Mouse (Mus musculus): ENCODE data around the gene Sirt4. TPM values are rescaled to one million over a fixed set of nuclear protein-coding genes. Genes with fewer than 3 reads are reported as not detected.
"Not testable (repeated sequence)": the region's sequence is repeated elsewhere in the genome, so short reads cannot be mapped to it uniquely, and the experiment has no call there.

Gene Sirt4
- total RNA-seq, 2 experiments from 2014 or later: 31.1 to 34.0 TPM

DNA sequence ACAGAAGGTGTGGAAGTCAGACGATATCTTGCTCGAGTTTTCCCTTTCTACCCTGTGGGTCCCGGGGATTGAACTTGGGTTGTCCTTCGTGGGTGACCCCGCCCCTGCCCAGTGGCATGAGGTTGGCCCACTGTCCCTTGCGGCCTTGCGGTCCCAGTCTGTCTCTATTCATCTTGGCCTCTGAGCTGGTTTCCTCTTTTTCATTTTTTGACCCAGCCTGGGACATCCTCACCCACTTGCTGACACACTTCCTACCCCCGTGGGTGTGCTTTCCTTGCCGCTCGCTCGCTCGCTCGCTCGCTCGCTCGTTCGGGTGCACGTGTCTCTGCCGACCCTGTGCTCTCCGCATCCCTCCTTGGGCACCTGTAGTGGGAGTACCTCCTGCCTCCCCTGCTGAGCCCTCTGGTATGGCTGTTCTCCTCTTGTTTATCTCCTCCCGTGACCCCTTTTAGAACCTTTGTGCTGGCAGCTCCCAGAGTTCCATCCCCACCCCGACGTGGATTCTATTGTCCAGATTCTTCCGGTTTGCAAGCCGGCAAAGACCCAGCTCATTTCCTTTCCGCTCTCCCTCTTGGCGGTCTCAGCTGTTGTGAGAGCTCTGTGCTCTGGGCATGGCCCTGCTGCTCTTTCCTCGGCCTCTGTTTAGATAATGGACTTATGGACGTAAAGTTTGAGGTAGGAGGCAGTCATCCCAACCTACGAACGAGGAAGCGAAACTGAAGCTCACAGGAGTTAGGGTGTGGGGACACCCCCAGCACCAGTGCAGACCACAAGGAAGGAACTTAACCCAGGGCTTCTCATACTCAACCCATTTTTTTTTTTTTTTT is 31.8 kb upstream of the Sirt4 start:
- intact Hi-C loops (cut with DNase I): no loop called here
- DNase-seq (ENCODE audit: low spot score in 2 of 2): peak in 1 of 2 experiments; percentile 24

DNA sequence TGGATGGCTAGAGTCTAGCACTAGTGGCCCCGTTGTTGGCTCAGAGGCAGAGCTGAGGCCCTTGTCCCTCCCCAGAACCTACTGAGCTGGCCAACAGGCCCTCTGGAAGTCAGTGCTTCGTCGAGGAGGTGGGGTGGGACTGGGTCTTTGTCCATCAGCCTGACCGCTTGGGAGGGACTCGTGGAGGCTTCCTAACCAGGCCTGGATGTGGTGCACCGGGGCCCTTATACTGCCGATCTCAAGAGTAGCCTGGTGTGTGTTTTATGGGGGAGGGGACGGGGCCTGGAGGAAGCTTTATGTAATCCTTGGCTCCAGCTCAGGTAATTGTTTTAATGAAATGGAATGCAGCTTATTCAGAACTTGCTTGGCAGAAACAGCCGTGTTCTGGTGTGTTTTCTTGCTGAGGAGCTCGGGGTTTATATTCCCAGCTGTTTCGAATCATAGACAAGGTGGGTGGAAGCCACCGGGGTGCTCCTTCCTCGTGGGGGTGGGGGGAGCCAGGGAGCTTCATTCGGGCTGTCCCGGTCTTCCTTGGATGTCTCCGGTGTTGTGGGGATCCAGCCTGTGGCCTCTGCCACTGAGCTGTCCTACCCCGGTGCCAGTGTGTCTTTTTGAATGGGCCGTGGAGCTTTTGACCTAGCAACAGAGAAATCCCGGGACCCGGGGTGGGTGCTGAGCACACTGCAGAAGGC is 30.5 kb upstream of the Sirt4 start:
- intact Hi-C loops (cut with DNase I): no loop called here
- DNase-seq (ENCODE audit: low spot score in 2 of 2): peak in 1 of 2 experiments; percentile 23

DNA sequence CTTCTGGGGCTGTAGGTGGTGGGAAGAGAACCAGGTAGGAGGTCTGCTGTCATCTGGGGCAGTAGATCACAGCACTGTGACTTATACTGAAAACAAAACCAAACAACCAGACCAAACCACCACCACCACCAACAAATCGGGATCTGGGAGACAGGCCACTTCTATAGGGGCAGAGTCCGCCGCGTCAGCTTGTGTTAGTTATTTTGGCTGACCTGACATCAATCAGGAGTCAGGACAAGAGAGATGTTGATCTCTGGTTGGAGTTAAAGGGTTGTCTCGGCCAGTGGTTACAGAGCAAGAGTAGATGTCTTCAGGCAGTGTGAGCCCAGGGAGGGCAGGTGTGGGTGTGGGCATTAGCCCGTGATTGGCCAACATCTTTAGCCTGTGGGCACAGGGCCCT is 29.8 kb upstream of the Sirt4 start:
- DNase-seq (ENCODE audit: low spot score in 2 of 2): no peak
- intact Hi-C loops (cut with DNase I): no loop called here

DNA sequence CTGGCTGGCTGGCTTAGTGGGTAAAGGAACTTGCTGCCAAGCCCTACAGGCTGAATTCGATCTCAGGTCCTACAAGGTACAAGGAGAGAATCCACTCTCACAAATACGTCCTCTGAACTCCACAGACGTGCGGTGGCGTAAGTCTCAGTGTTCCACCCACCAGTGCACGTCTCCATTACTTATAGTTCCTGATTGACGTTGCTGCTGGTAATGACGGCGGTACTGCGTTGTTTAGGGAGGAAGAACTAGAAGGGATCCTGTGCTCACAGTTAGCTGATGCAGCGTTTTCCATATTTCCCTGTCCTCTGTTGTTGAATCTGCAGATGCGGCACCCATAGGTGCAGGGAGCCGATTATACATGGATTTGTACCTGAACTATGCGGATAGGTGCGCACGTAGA is 29.2 kb upstream of the Sirt4 start:
- intact Hi-C loops (cut with DNase I): no loop called here
- DNase-seq (ENCODE audit: low spot score in 2 of 2): no peak

DNA sequence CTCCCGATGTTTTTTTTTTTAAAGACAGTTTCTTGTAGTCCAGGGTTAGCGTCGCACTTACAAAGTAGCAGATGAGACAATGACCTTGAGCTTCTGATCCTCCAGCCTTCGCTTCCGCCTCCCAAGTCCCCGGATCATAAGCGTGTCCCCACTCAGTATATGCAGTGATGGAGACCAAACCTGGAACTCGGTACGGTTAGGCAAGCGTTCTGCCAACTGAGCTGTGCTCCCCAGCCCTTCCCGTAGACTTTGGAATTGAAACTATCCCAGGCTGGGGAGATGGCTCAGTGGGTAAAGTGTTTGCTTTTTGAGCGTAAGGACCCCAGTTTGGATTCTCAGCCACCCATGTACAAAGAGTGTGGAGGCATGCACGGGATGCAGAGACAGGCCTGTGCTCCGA is 28.7 kb upstream of the Sirt4 start:
- intact Hi-C loops (cut with DNase I): no loop called here
- no peak for DNase-seq (ENCODE audit: low spot score in 2 of 2)

DNA sequence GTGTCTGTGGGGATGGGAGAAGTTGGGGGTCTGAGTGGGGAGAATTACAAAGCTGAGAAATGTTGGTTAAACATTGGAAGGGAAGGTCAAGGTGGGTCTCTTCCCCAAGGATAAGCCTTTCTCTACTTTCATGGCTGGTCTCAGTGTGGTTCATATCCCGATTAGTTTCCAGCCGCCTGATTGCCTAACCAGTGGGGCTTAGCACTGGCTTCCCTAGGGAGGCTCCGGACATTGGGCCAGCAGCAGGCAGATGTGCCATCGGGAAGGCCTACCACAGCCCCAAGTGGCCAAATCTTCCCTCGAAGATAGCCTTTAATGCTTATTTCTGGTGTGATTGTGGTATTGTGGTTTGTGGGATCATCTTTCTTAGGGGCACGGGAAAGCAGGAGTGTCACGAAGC is 27.9 kb upstream of the Sirt4 start:
- intact Hi-C loops (cut with DNase I): no loop called here
- no peak for DNase-seq (ENCODE audit: low spot score in 2 of 2)

DNA sequence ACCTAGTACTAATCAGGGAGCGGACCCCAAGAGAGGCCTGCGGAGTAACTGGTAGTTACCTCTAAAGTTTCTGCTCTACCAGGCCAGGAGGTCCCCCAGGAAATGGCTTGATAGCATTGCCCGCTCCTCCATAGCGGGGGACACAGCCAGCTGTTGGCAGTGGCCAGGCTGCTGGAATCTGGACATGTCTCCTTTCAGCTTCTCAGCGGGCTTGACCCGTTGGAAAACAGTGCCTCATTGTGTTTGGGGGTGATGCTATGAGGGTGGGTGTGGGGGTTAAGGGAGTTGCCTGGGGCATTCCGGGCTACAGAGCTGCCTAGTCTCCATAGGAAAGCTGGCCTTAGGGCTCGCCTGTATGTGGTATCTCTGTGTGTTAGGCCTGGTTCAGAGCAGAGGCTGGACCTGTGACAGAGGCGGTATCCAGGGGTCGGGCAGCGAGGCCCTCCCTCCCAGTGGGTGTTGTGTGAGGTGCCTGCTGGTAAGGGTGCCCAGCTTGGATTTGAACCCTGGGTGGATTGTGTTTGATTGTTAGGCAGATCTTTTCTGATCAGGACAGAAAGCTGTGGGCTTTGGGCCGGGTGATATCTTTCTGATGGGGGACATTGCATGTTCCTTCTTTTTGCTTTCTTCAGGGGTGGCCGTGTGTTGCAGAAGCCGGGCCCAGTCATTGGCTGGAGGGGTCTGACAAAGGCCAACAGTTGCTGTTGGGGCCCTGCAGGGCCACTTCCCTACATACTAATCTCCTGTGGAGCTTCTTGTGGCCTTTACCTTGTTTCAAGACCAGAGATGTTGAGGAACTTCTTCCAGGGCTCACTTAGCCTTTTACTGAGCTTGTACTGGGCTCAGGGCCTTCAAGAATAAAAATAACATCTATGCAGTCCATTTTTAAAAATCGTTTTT is 25.5 kb upstream of the Sirt4 start:
- intact Hi-C loops (cut with DNase I): no loop called here
- DNase-seq (ENCODE audit: low spot score in 2 of 2): no peak

DNA sequence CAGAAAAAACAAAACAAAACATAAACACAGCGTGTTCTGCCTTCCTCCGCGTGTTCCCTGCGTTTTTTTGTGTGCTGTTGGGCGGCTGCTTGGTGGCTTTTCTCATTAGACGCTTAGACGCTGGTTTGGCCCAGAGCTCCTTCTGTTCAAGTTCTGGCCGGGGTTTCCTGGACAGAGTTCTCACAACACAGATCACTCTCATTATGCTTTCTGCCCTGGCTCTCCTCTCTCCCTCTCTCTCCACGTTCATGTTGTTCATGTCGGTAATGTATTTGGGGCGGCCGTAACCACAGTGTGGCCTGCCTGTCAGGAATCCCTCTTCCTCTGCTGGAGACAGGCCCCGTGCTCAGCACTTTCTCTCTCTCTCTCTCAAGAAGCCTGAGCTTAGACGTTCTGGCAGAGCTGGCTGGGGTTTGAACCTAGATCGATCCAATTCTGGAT is 24.8 kb upstream of the Sirt4 start:
- intact Hi-C loops (cut with DNase I): no loop called here

DNA sequence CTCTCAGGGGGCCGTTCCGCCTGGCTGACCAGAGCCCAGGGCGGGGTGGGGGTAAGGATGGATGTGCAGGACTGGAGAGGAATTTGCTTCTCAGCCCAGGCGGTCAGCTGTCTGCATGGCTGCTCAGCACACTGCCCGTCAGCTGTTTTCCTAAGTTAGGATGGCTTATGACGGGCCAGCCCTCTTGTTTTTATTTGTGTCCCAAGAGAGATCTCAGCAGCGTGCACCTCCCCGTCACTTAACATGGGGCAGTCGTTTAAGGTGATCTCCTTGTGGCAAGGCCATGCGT is 24.3 kb upstream of the Sirt4 start:
- no peak for DNase-seq (ENCODE audit: low spot score in 2 of 2)
- intact Hi-C loops (cut with DNase I): no loop called here

More for the DNA sequence above, 24.8 kb upstream of the Sirt4 start:
- no peak for DNase-seq (ENCODE audit: low spot score in 2 of 2)

DNA sequence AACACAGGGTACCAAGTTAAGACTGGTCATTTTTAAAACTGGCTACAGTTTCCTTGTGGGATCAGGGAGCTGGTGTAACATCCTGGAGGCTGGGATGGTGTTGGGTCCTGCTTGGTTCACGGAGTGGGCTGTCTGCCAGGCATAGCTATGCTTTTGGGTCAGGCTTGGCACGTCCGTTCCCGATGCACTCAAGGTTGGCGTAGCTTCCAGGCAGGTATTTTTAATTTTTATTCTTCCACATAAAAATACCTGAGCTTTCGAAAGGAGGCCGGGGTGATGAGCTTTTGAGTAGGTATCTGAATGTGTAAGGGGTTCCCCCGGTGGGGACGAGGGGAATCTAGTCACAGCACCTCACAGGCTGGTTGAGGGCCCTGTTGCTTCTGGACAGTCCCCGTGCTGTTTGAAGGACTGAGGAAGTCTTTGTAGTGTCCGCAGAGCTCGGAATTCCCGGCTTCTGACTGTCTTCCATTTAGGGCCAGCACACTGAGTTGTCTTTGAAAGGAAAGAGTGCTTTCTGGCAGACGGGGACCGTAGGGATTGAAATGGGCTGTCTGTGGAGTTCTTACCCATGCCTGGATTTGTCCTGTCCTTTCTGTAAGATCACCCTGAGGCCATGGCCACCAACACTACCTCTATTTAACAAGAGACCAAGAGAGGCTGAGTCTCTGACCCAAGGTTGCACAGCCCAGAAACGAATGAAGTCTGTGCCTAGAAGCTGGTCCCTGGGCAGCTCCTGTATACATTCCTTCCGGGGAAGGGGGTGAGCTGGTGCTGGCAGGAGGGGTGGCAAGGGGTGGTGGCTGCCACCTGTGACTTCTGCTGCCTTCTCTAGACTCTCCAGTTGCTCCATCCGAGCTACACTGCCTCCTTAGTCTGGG is 23.7 kb upstream of the Sirt4 start:
- DNase-seq (ENCODE audit: low spot score in 2 of 2): no peak
- intact Hi-C loops (cut with DNase I): no loop called here

DNA sequence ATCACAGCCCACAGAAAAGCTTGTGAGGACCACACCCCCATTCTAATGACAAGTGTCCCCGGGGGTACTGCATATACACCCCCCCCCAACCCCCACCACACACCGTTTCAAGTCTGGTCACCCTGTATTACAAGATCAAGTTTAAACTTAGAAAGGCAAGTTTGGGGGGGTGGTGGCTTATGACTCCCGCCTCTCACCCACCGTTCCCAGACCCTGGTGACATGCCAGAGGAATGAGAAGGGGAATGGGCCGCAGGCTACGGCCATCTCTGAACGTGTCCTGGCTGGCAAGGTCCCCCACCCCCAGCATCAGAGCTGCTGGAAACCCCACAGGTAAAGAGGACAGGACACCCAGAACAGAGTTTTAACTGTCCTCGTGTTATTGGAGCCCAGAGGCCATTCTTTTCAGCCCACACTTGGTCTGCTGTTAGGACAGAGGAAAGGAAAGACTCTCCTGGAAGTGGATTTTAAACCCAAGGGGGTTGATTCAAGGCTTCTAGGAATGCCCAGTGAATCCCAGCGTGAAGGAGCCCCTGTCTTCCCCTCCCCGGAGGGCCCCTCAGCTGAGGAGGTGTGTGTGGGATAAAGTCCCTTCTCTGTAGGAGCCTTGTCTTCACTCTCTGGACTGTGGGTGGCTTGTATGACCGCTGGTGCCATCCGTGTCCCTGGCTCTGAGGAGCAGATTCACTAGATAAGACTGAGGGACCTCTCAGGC is 22.9 kb upstream of the Sirt4 start:
- intact Hi-C loops (cut with DNase I): no loop called here
- DNase-seq (ENCODE audit: low spot score in 2 of 2): no peak

DNA sequence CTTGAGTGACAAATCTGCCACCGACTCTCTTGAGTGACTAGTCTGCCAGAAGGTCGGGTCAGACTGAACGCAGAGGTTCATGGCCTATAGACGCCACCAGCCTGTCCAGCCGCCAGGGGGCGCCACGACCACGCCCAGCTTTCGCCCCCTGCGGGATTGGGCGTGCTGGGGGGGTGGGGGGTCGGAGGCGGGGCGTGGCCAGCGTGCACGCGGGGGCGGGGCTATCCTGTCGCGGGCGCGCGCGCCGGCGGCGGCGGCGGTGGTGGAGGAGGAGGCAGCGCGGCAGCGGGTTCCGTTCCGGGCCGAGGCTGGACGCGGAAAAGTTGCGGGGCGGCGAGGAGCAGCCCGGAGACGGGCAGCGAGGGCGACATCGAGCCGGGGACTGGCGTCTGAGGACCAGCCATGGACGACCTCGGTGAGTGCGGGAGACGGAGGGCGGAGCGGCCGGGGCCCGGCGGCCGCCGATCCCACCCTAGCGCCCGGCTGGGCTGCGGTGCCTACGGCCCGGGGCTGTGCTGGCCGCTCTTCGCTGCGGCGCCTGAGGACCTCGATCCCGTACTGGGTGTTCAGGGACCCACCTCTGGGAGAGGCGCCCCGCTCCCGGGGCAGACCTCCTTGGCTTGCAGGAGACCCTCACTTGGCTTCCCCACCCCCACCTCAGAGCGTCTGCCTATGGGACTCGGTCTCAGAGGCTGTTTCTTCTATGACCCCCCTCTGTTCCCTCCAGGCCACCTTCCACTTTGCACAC is 22.1 kb upstream of the Sirt4 start, which contains the start of gene Pxn:
Pxn (plus strand) TSS at position 223 of the 748 bp plus-strand sequence.
- intact Hi-C loops (cut with DNase I): loop anchor here (1.0 kb wide), 2 partner anchors 32 to 53 kb away; partner anchors contain the start of gene Rplp0

DNA sequence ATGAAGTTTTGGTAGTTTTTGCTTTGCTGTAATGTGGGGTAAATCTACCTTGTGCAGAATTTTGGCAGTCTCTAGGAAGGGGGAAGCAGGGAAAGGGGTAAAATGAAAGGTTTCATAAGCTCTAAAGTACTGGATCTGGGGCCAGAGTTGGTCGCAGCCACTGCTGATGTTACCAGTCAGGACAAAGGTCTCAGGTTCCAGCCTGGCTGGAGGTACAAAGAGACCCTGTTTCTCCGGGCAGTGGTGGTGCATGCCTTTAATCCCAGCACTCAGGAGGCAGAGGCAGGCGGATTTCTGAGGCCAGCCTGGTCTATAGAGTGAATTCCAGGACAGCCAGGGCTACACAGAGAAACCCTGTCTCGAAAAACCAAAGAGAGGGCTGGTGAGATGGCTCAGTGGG is 21.1 kb upstream of the Sirt4 start:
- intact Hi-C loops (cut with DNase I): loop anchor here (1.0 kb wide), 2 partner anchors 33 to 54 kb away; partner anchors contain the start of gene Rplp0
- DNase-seq (ENCODE audit: low spot score in 2 of 2): not testable (repeated sequence)

More for the DNA sequence above, 22.1 kb upstream of the Sirt4 start, which contains the start of gene Pxn:
- DNase-seq (ENCODE audit: low spot score in 2 of 2): peak; percentile 87

DNA sequence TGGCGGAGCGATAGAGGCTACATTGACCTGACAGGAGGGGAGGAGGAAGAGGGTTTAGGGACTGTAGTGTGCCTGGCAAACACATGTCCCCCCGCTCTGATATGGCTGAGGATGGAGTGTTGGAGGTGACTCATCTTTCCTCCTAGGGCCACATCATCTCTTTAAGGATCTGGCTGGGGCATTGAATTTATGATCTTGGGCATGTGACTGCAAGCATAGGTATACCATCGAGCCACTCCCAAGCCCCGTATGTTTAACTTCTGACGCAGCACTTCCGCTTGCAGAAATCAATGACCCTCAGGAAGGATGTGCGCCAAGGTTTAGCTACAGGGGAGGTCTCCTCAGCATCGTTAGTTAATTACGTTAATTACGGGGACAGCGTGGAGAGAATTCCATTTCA is 18.5 kb upstream of the Sirt4 start:
- DNase-seq (ENCODE audit: low spot score in 2 of 2): no peak
- intact Hi-C loops (cut with DNase I): no loop called here

DNA sequence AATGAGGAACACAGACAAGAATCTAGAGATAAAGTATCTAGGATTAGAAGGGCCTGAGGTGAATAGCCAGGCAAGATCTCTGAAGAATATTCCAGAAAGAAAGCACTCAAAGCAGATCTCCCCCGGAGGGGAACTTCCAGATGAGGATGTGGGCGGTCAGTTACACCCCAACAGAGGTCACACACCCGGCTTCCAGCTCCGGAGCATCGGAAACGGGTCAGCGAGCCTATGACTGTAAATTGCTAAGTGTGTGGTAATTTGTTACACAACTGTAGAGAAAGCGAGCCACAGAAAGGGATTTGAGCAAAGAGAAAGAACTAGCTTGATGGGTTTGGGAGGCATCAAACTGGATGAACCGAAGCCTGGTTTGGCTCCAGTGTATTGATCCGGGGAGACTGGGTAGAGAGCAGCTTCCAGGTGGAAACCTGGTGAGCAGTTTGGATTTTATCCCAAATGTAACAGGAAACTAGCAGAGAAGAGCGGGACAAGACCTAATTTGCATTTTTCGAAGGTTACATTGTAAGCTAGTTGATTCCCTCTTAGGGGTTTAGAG is 15.9 kb upstream of the Sirt4 start:
- intact Hi-C loops (cut with DNase I): no loop called here
- no peak for DNase-seq (ENCODE audit: low spot score in 2 of 2)

DNA sequence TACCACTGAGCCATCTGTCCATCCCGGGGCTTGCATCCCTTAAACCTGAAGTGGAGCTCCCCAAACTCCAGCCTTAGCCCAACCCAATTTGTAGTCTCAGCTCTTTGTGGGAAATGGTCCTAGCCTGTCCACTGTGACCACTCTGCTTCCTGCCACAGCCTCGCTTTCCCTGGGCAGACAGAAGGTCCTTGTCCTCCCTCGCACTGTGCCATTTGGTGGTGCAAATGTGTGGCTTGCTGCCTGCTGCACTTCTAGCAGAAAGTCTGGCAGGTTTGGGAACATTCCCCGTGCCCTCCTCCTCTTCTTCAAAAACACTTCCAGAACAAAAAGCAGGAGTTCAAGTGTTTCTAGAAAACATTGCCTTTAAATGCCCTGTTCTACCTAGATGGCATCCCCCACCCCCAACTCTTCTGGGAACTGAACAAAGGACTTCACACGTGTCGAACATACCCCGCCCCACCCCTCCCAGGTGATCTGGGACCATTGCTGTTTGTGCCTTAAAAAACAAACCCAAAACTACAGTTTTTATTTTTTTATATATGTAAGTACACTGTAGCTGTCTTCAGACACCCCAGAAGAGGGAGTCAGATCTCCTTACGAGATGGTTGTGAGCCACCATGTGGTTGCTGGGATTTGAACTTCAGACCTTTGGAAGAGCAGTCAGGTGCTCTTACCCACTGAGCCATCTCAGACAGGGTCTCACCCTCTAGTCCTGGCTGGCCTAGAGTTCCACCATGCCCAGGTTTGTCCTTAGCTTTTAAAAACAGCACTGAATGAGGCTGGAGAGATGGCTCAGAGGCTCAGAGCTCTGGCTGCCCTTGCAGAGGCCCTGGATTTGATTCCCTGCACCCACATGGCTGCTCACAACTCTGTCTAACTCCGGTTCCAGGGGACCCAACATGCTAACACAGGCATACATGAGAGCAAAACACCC is 14.0 kb upstream of the Sirt4 start:
- no peak for DNase-seq (ENCODE audit: low spot score in 2 of 2)

More for the DNA sequence above, 14.0 kb upstream of the Sirt4 start:
- intact Hi-C loops (cut with DNase I): no loop called here
